23 mouse cellular contexts compared by ENCODE assay signal in genomic region chr10:8995097-8995496, GRCm38 (mm10).
DNase-seq lines count a peak whose midpoint lies in the region; ATAC-seq and TF ChIP-seq lines count a peak whose summit lies in the region.
"Had no signal": no experiment of that assay in that cellular context is flagged by ENCODE, and none has a peak within 500 bp of the region (broad histone marks: within the 10 kb centered on the region; RNA-seq: fewer than 3 reads in every experiment).

No protein-coding gene starts in this region.

- H3K36me3 ChIP-seq in heart, embryonic 15.5 days, result no peaks in the 10 kb centered on the region
- H3K36me3 ChIP-seq in heart, embryonic 11.5 days (ENCODE audit: control insufficient read depth, insufficient read depth, low read length), result no peaks in the 10 kb centered on the region
- H3K36me3 ChIP-seq in stomach, embryonic 15.5 days, result no peaks in the 10 kb centered on the region
- H3K36me3 ChIP-seq: embryonic facial prominence, embryonic 12.5 days; limb, embryonic 15.5 days; midbrain, embryonic 15.5 days had no signal

- no peak for TF ChIP-seq POLR2A in lung, adult 2 months (IDR thresholded peaks at IDR 0.05; ENCODE audit: borderline replicate concordance, extremely low read depth, low read depth, low read length)

- no peaks in the 10 kb centered on the region for H3K27me3 ChIP-seq in heart, embryonic 15.5 days
- no peaks in the 10 kb centered on the region for H3K27me3 ChIP-seq in heart, embryonic 11.5 days (ENCODE audit: control insufficient read depth, insufficient read depth, low read length)
- no peaks in the 10 kb centered on the region for H3K27me3 ChIP-seq in stomach, embryonic 15.5 days (replicated peaks)
- H3K27me3 ChIP-seq: embryonic facial prominence, embryonic 12.5 days; limb, embryonic 15.5 days; midbrain, embryonic 15.5 days had no signal

- H3K4me3 ChIP-seq in heart, embryonic 15.5 days, result no peak overlapping the region
- no peak overlapping the region for H3K4me3 ChIP-seq in heart, embryonic 11.5 days (ENCODE audit: low read depth, low read length)
- no peak overlapping the region for H3K4me3 ChIP-seq in lung, adult 2 months (replicated peaks; ENCODE audit: extremely low read depth, low read depth, low read length)
- no peak overlapping the region for H3K4me3 ChIP-seq in stomach, embryonic 15.5 days (replicated peaks)
- H3K4me3 ChIP-seq: embryonic facial prominence, embryonic 12.5 days; heart, adult 2 months; limb, embryonic 15.5 days; midbrain, embryonic 15.5 days; myocyte had no signal

- H3K4me2 ChIP-seq in heart, embryonic 15.5 days, result no peak overlapping the region
- no peak overlapping the region for H3K4me2 ChIP-seq in heart, embryonic 11.5 days
- no peak overlapping the region for H3K4me2 ChIP-seq in stomach, embryonic 15.5 days
- H3K4me2 ChIP-seq: embryonic facial prominence, embryonic 12.5 days; limb, embryonic 15.5 days; midbrain, embryonic 15.5 days had no signal

- H3K9ac ChIP-seq in heart, embryonic 15.5 days, result no peak overlapping the region
- H3K9ac ChIP-seq in heart, embryonic 11.5 days (ENCODE audit: low read depth, low read length), result no peak overlapping the region
- H3K9ac ChIP-seq in stomach, embryonic 15.5 days, result no peak overlapping the region
- H3K9ac ChIP-seq: embryonic facial prominence, embryonic 12.5 days; forebrain, postnatal 0 days; limb, embryonic 15.5 days; liver, embryonic 14.5 days; midbrain, embryonic 15.5 days had no signal

- 20% methylated on average over 3 of the region's 3 CpGs for WGBS in heart, embryonic 15.5 days
- 29% methylated on average over 3 of the region's 3 CpGs for WGBS in heart, embryonic 11.5 days (ENCODE audit: insufficient replicate concordance)
- 36% methylated on average over 3 of the region's 3 CpGs for WGBS in lung, adult 2 months
- WGBS in stomach, embryonic 15.5 days, result 32% methylated on average over 3 of the region's 3 CpGs

- TF ChIP-seq CTCF in lung, adult 2 months (IDR thresholded peaks at IDR 0.05; ENCODE audit: insufficient read depth, low read length), result no peak

- H3K9me3 ChIP-seq in heart, embryonic 15.5 days (replicated peaks), result no peaks in the 10 kb centered on the region
- H3K9me3 ChIP-seq in heart, embryonic 11.5 days (replicated peaks; ENCODE audit: control insufficient read depth, low read length), result no peaks in the 10 kb centered on the region
- no peaks in the 10 kb centered on the region for H3K9me3 ChIP-seq in stomach, embryonic 15.5 days
- H3K9me3 ChIP-seq: embryonic facial prominence, embryonic 12.5 days; limb, embryonic 15.5 days; midbrain, embryonic 15.5 days had no signal

- DNase-seq in 3T3-L1 (ENCODE audit: low read depth, low spot score), result peak; percentile 27
- DNase-seq in lung, adult 2 months, result peak; percentile 22
- DNase-seq in neural tube, embryonic 10.5 days (ENCODE audit: extremely low spot score, low spot score), result no peak
- no peak for DNase-seq in ovary, adult 18-20 months (ENCODE audit: low spot score)
- DNase-seq: adrenal gland, adult 2 months; cerebellum, adult 2 months; forebrain, postnatal 0 days; gastrocnemius, postnatal 14 days; heart, adult 2 months; kidney, adult 9 months; kidney, postnatal 14 days; left cerebral cortex, postnatal 4 days; thymus, postnatal 36 days had no signal

- H3K4me1 ChIP-seq in heart, embryonic 15.5 days (replicated peaks), result peaks cover 27% of the 10 kb centered on the region
- peaks cover 22% of the 10 kb centered on the region for H3K4me1 ChIP-seq in heart, embryonic 11.5 days (ENCODE audit: control insufficient read depth, insufficient read depth, low read length)
- peaks cover 9% of the 10 kb centered on the region; the same call in 1 of the 2 replicates for H3K4me1 ChIP-seq in lung, adult 2 months (ENCODE audit: control insufficient read depth, insufficient read depth, low read length)
- H3K4me1 ChIP-seq in stomach, embryonic 15.5 days, result 0 out of 2 replicates have a peak, but pooled peaks cover 3% of the 10 kb centered on the region
- H3K4me1 ChIP-seq: midbrain, embryonic 15.5 days had no signal

- ATAC-seq in heart, embryonic 15.5 days (replicated peaks; ENCODE audit: insufficient number of reproducible peaks, insufficient read depth, low FRiP score, low read depth), result 0 out of 2 replicates have a peak, but pooled peaks have one; percentile 29
- no peak for ATAC-seq in heart, embryonic 11.5 days (replicated peaks; ENCODE audit: insufficient number of reproducible peaks, low FRiP score, low TSS enrichment)
- no peak for ATAC-seq in stomach, embryonic 15.5 days (ENCODE audit: insufficient read depth, low FRiP score, low read depth)
- ATAC-seq: forebrain, postnatal 0 days; hindbrain, embryonic 16.5 days; intestine, embryonic 16.5 days; midbrain, embryonic 15.5 days had no signal

- H3K27ac ChIP-seq in heart, embryonic 15.5 days, result no peak overlapping the region
- H3K27ac ChIP-seq in heart, embryonic 11.5 days (ENCODE audit: low read depth, low read length), result no peak overlapping the region
- H3K27ac ChIP-seq in stomach, embryonic 15.5 days, result 0 out of 2 replicates have a peak overlapping the region, but pooled peaks have one; percentile 37
- H3K27ac ChIP-seq: embryonic facial prominence, embryonic 12.5 days; heart, adult 2 months; limb, embryonic 15.5 days; liver, embryonic 14.5 days; midbrain, embryonic 15.5 days had no signal

Comparison
In these comparisons a context has a peak if more than half of its experiments do, and no peak if none do; other contexts are left out.
1. DNase-seq: peak in 3T3-L1 (single experiment) and lung, adult 2 months (single experiment); none in neural tube, embryonic 10.5 days (single experiment) and ovary, adult 18-20 months (single experiment).